Mouse (Mus musculus): ENCODE measurements around the gene Cd200.

The Cd200 gene

GRCm38 (mm10) chr16:45334376-45334765 lies 74.5 kb downstream of the Cd200 start:
- DNase-seq (ENCODE audit: low spot score): no peak

GRCm38 (mm10) chr16:45333678-45334375 lies 75.0 kb downstream of the Cd200 start:
- no peak for DNase-seq (ENCODE audit: low spot score)

- no peak for DNase-seq (ENCODE audit: low spot score)
Measured at GRCm38 (mm10) chr16:45332591-45332990, 76.3 kb downstream of the Cd200 start.
